Mouse (Mus musculus) layer of hippocampus, adult 2 months (tissue): ENCODE results near the gene Cand2. TPM values are rescaled to one million over a fixed set of nuclear protein-coding genes. Genes with fewer than 3 reads are reported as not detected.
"Not testable (repeated sequence)": the region's sequence is repeated elsewhere in the genome, so short reads cannot be mapped to it uniquely, and the experiment has no call there.

Experiments used
- DNase-seq, 2 experiments: peaks; one replicate each; pipeline ENCODE4 v3.0.0; 2022; ENCODE audit warnings: low spot score in 2 of 2
- H3K27ac ChIP-seq: fragments of 200-600 bp; 2 replicates; pipeline ENCODE4 v1.8.1; 2022
- H3K4me3 ChIP-seq: fragments of 200-600 bp; 2 replicates; pipeline ENCODE4 v1.8.1; 2022; ENCODE audit warnings: mild to moderate bottlenecking
- CTCF ChIP-seq: fragments of 200-600 bp; conservative IDR thresholded peaks from 2 replicates; pipeline ENCODE4 v1.8.1; 2022; ENCODE audit warnings: antibody characterized with exemption, mild to moderate bottlenecking, moderate library complexity
- total RNA-seq, 2 experiments: library from RNA; stranded (reverse); gene quantifications; 2 replicates each; pipeline ENCODE4 v1.2.3; 2021

The Cand2 gene
- total RNA-seq, 2 experiments from 2014 or later: 3.2 to 4.0 TPM

GRCm38 (mm10) chr6:115818129-115818528 lies 43.8 kb downstream of the Cand2 start:
- TF ChIP-seq CTCF: no peak
- Histone ChIP-seq H3K27ac (no peak overlapping the region), H3K4me3 (no peak overlapping the region)
- DNase-seq: no peak

DNA sequence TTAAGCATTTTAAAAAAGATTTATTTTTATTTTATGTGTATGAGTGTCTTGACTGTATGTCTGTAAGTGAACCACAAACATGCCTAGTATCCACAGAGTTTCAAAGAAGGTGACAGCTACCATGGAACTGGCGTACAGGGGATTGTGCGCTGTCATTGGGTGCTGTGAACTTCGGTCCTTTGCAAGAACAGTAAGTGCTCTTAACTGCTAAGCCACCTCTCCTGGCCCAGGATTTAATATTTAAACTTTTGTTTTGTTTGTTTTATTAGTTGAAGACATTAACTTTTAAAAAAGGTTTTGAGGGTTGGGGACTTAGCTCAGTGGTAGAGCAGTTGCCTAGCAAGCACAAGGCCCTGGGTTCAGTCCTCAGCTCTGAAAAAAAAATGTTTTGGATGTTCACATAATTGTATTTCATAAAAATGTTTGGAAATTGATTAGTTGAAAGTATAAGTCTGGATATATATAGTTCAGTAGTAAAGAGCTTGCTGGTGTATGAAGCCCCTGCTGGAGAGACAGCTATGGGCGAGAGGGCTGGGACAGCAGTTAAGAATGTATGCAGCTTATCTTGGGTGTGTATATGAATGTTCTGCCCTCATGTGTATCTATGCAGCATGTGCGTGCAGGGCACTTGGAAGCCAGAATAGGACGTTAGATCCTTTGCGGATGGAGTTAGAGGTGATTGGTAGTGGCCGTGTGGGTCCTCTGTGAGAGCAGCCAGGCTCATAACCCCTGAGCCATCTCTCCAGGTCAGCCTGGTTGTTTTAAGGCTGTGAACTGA lies 47.1 kb downstream of the Cand2 start:
- no peak for TF ChIP-seq CTCF
- no peak for DNase-seq
- Histone ChIP-seq H3K4me3 (no peak overlapping the region), H3K27ac (no peak overlapping the region)

DNA sequence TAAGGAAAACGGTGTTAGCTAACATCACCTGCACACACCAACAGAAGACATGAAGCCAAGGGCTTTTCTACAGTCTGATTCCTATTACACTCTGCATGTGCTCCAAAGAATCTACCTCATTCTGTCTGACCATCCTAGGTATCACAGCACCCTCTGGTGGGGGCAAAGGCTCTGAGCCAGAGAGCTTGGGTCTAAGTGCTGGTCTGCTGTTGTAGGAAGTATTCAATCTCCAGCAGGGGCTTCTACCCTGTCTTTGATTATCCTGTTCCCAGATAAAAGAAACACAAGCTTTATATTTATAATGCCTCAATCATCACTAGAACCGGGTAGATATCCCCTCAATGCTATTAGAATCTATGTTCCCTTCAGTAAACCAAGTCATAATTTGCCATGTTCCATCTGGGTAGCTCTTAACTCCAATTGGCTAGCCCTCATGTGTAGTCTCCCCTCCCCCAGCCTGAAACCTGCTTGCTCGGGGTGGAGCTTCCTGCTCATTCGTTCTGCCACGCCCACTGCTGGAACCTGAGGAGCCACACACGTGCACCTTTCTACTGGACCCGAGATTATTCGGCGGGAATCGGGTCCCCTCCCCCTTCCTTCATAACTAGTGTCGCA lies 49.6 kb downstream of the Cand2 start:
- not testable (repeated sequence) for H3K4me3 ChIP-seq
- peak; percentile 66 for TF ChIP-seq CTCF

DNA sequence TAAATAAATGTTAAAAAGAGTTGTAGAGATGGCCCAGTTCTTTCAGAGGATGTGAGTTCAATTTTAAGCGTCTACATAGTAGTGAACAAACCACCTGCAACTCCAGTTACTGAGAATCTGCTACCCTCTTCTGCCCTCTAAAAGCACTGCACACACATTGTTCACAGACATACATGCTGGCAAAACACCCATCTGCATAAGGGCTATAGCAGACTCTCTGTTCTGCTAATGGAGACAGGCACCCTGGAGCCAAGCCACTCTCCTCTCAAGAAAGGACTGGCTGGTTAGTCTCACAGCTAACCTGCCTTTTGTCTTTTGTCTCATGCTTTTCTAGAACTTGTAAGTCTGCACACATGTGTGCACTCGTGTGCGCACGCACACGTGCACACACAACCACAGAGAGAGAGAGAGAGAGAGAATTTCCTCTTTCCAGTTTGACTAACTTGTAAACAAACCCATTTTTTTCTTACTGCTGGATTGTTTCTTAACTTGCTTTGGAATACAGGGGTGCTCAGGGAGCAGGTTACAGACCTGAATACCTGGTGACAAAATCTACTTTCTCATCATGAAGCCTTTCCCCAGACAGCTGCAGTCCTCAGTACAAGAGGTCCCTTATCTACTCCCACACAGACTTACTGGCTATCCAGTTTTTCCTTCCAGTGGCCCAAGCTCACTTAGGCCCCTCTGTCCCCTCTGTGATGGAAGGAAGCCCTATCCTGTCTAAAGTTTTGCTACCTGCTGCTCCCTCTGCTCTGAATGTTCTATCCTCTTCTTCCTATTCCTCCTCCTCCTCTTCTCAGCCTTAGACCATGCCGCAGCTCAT lies 56.7 kb downstream of the Cand2 start:
- Histone ChIP-seq H3K27ac (no peak overlapping the region), H3K4me3 (no peak overlapping the region)
- no peak for TF ChIP-seq CTCF
- DNase-seq: no peak

More for the DNA sequence above, 49.6 kb downstream of the Cand2 start:
- H3K27ac ChIP-seq, DNase-seq: not testable (repeated sequence)

DNA sequence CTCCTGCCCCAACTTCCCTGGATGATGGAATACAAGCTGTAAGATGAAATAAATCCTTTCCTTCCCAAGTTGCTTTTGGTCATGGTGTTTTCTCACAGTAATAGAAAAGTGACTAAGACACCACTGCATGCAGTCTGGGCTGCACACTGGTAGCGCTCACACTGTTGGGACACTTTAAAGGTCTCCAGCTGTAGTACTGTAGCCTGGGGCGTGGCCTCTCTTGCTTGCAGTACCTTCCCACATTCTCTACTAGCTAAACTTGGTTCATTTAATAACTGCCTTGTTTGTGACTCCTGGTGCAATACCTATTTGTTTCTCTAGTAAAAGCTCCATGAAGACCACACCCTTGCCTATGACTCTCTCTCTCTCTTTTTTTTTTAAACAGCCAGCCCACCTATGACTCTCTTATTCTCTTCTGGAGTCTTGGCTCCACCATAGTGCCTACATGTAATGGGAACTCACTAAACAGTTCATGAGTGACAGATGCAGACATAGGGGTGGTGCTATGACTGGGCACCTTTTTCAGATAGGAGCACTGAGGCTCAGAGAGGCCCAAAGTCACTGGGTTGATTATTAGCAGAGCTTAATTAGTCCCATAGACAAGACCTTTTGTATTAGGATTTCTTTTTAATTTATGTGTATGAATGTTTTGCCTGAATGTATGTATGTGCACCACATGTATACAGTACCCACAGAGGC lies 58.0 kb downstream of the Cand2 start:
- TF ChIP-seq CTCF: no peak
- Histone ChIP-seq H3K4me3 (no peak overlapping the region), H3K27ac (no peak overlapping the region)
- no peak for DNase-seq

- TF ChIP-seq CTCF: no peak
- no peak overlapping the region for H3K4me3 ChIP-seq
- no peak overlapping the region for H3K27ac ChIP-seq
- DNase-seq: no peak
Observed at GRCm38 (mm10) chr6:115833861-115834260, 59.5 kb downstream of the Cand2 start.

DNA sequence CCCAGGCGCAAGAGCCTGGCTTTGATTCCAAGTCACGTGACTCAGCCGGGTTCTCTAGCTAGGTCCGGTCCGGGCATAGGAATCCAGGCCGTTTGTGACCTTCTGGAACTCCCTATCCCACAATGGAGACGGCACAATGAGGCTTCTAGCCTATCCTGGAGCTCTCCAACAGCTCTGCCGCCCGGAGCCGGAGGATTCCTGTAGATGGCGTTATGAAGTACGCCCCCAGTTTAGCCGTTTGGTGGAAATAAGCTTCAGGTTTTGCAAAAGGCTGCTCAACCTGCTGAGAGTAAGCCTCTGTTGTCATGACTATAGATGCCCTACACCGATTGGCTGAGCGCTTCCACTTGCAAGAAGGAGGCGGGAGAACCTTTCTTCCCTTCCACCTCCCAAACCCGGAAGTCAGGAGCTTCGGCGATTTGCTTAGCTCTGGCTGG lies 63.8 kb downstream of the Cand2 start, which contains the start of gene Efcab12:
Efcab12 (minus strand) TSS at position 252 of the 437 bp plus-strand sequence.
- Histone ChIP-seq H3K27ac (peak within 1 kb of the TSS; percentile 72), H3K4me3 (peak within 1 kb of the TSS; percentile 60)
- DNase-seq: peak; percentile 52 to 84
- TF ChIP-seq CTCF: peak; percentile 36

GRCm38 (mm10) chr6:115838745-115839144 lies 64.4 kb downstream of the Cand2 start:
- no peak for DNase-seq
- H3K27ac ChIP-seq: peak overlapping the region; percentile 72
- TF ChIP-seq CTCF: no peak
- H3K4me3 ChIP-seq: peak overlapping the region; percentile 60

DNA sequence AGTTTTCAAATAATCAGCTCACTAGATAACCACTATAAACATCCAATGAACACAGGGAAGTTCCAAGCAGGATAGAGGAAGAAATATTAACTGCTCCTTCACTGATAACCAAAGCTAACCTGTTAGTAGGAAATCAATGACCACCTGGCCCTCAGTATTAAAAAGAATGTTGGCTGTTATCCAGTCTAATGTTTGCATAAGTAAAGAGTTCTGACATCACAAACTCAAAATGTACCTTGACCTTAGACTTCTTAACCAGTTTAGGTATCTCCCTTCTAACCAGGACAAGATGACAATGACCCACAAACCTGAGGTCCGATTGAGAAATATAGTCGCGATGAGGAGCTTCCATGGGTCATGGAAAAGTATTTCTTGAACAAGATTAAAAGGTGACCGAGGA lies 70.7 kb downstream of the Cand2 start:
- DNase-seq: no peak
- Histone ChIP-seq H3K4me3 (no peak overlapping the region), H3K27ac (no peak overlapping the region)
- no peak for TF ChIP-seq CTCF

DNA sequence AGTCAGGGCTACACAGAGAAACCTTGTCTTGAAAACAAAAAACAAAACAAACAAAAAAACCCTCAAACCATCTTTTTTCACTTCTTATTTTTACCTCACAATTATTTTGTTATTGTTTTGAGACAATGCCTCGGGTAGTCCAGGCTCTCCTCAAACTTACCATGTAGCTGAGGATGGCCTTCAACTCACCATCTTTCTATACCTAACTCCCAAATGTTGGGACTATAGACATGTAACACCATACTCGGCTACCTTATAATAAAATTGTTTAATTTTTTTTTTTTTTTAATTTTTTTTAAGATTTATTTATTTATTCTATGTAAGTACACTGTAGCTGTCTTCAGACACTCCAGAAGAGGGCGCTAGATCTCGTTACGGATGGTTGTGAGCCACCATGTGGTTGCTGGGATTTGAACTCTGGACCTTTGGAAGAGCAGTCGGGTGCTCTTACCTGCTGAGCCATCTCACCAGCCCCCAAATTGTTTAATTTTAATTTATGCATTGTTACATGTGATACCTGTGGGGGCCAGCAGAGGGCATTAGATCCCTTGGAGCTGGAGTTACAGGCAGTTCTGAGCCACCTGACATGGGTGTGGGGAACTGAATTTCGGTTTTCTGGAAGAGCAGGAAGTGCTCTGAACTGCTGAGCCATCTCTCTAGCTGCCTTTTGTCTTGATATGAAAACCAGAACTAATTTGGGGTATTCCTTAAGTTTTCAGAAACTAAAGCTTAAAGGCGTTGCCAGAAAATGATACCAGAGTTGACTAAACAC lies 72.5 kb downstream of the Cand2 start:
- TF ChIP-seq CTCF: peak; percentile 85
- peak in 1 of 2 experiments; percentile 68 for DNase-seq
- H3K27ac ChIP-seq: no peak overlapping the region; the same call in 1 of the 2 replicates

GRCm38 (mm10) chr6:115848598-115849304 lies 74.4 kb downstream of the Cand2 start:
- no peak for TF ChIP-seq CTCF
- DNase-seq: no peak
- Histone ChIP-seq H3K4me3 (no peak overlapping the region), H3K27ac (no peak overlapping the region)

More for the DNA sequence above, 72.5 kb downstream of the Cand2 start:
- H3K4me3 ChIP-seq: no peak overlapping the region
